Mouse (Mus musculus) stomach, postnatal 0 days (tissue): ENCODE data around the gene Supt3.
A peak's percentile ranks its signal among the peaks of the same experiment; 100 is the strongest.

Source experiments
- CTCF ChIP-seq: IDR thresholded peaks from 2 replicates; pipeline ENCODE4 v1.5.1; 2016; ENCODE audit warnings: antibody characterized with exemption, low read depth, mild to moderate bottlenecking, moderate library complexity
- EP300 ChIP-seq: optimal IDR thresholded peaks from 2 replicates; pipeline ENCODE3; 2016; ENCODE audit warnings: antibody characterized with exemption

DNA sequence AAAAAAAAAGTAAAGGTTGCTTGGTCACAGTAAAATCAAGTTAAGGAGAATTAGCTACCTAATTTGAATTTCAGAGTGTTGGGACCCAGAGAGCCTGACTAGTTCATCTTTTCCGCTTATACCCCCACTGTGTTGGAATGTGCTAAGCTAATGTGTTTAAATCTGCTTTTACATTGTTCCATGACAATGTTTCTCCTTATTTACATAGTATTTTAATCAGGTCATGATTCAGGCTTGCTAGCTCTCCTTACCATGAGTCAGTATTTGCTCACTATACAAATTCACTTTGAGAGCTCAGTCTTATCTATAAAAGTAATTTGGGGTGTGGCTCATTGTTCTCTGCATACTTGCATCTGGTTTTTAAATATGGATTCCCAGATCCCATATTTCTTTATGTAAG lies 9.6 kb upstream of the Supt3 start:
- TF ChIP-seq CTCF = no peak
- TF ChIP-seq EP300 = peak; percentile 44
